Mouse (Mus musculus) liver, embryonic 14.5 days (tissue): ENCODE results near the gene BC017158. TPM values are rescaled to one million over a fixed set of nuclear protein-coding genes. Genes with fewer than 3 reads are reported as not detected.

Experiments
- ATAC-seq: fragments of 200-750 bp; cut with Nextera tagmentation; 2 replicates; pipeline ENCODE4 v1.8.0; 2017; ENCODE audit warnings: moderate number of reproducible peaks, mild to moderate bottlenecking, moderate library complexity; ENCODE audit not compliant: insufficient read depth
- DNase-seq, 3 experiments: peaks; one replicate each; pipeline ENCODE4 v3.0.0-alpha.2; 2012 to 2013; ENCODE audit warnings: low read depth in 3 of 3, low spot score in 3 of 3
- H3K27ac ChIP-seq: fragments of 300-500 bp; sonication (generic); 2 replicates; pipeline ENCODE4 v1.5.1; 2014; ENCODE audit warnings: moderate library complexity, mild to moderate bottlenecking, control low read depth, inconsistent platforms
- H3K27me3 ChIP-seq: fragments of 300-500 bp; sonication (generic); 2 replicates; pipeline ENCODE4 v1.6.1; 2014; ENCODE audit warnings: mild to moderate bottlenecking, low read length, moderate library complexity; ENCODE audit not compliant: control insufficient read depth, insufficient read depth
- H3K36me3 ChIP-seq: fragments of 300-500 bp; sonication (generic); replicated peaks from 2 replicates; pipeline ENCODE4 v1.6.1; 2014; ENCODE audit warnings: low read depth; ENCODE audit not compliant: control insufficient read depth, insufficient read depth
- H3K4me1 ChIP-seq, 2 experiments: fragments of 200-500 bp in 1 of 2; fragments of 300-500 bp in 1 of 2; sonication (generic) in 1 of 2; replicated peaks; 2 replicates each; pipeline ENCODE4 v1.6.1; 2012 to 2014; ENCODE audit warnings: antibody characterized with exemption in 1 of 2, inconsistent platforms in 1 of 2, low read length in 1 of 2; ENCODE audit not compliant: control insufficient read depth in 2 of 2, insufficient read depth in 2 of 2
- H3K4me2 ChIP-seq: fragments of 300-500 bp; sonication (generic); 2 replicates; pipeline ENCODE4 v1.6.1; 2014; ENCODE audit warnings: low read depth, mild to moderate bottlenecking, control low read depth, moderate library complexity
- H3K4me3 ChIP-seq, 2 experiments: fragments of 200-500 bp in 1 of 2; fragments of 300-500 bp in 1 of 2; sonication (generic) in 1 of 2; 2 replicates each; pipeline ENCODE4 v1.5.1; 2012 to 2014; ENCODE audit warnings: low read depth in 2 of 2, low read length in 2 of 2, mild to moderate bottlenecking in 2 of 2, control low read depth in 1 of 2, inconsistent platforms in 1 of 2, moderate library complexity in 1 of 2; ENCODE audit not compliant: insufficient read depth in 1 of 2
- H3K9ac ChIP-seq: fragments of 300-500 bp; sonication (generic); replicated peaks from 2 replicates; pipeline ENCODE4 v1.6.1; 2014; ENCODE audit warnings: mild to moderate bottlenecking, control low read depth, moderate library complexity
- H3K9me3 ChIP-seq: fragments of 300-500 bp; sonication (generic); 2 replicates; pipeline ENCODE4 v1.6.1; 2016; ENCODE audit warnings: low read length, mixed read lengths; ENCODE audit not compliant: control insufficient read depth
- CTCF ChIP-seq: IDR thresholded peaks from 2 replicates; pipeline ENCODE4 v1.5.1; 2016; ENCODE audit warnings: antibody characterized with exemption, low read depth, control low read depth
- EP300 ChIP-seq: IDR thresholded peaks from 2 replicates; pipeline ENCODE4 v1.6.1; 2016; ENCODE audit warnings: antibody characterized with exemption, low read depth
- WGBS: fragments of 180-500 bp; shearing (Covaris S2); extraction: QIAGEN DNeasy Blood & Tissue Kit; methylation state at CpG from one replicate; pipeline ENCODE4 v1.1.7; 2014; ENCODE audit not compliant: insufficient replicate concordance; 5-methylcytosine and 5-hydroxymethylcytosine counted together
- polyA plus RNA-seq, 2 experiments: library from polyadenylated mRNA; depleted of rRNA in 1 of 2; stranded (reverse) in 1 of 2; unstranded in 1 of 2; fragments of >200 nt; fragmentation: Nextera tagmentation in 1 of 2; extraction: Ambion mirVana in 1 of 2; gene quantifications; 2 replicates each; pipeline versions ENCODE4 v1.2.1 to v1.2.3; 2012 to 2014

Gene BC017158
- polyA plus RNA-seq, 2 experiments: 16.9 to 23.9 TPM

GRCm38 (mm10) chr7:128324977-128325376 is 27.0 kb upstream of the BC017158 start:
- no peak for ATAC-seq

GRCm38 (mm10) chr7:128321260-128321659 is 23.3 kb upstream of the BC017158 start:
- no peak overlapping the region for H3K4me2 ChIP-seq
- ATAC-seq (no peak), DNase-seq (no peak)
- no peak for TF ChIP-seq EP300
- no peak for TF ChIP-seq CTCF
- H3K36me3 ChIP-seq: no peaks in the 10 kb centered on the region
- 0 out of 4 replicates have a peak, but pooled peaks cover 0 to 6% of the 10 kb centered on the region in 2 experiments for H3K4me1 ChIP-seq
- no peak overlapping the region for H3K27ac ChIP-seq
- H3K9me3 ChIP-seq: no peaks in the 10 kb centered on the region
- no peaks in the 10 kb centered on the region for H3K27me3 ChIP-seq
- no peak overlapping the region for H3K4me3 ChIP-seq
- H3K9ac ChIP-seq: no peak overlapping the region
- WGBS: 69% methylated on average over 7 of the region's 7 CpGs

More at GRCm38 (mm10) chr7:128324977-128325376, 27.0 kb upstream of the BC017158 start:
- 59% methylated on average over 1 of the region's 1 CpGs for WGBS
- H3K27ac ChIP-seq: no peak overlapping the region
- 0 out of 4 replicates have a peak, but pooled peaks cover 0 to 4% of the 10 kb centered on the region in 2 experiments for H3K4me1 ChIP-seq
- no peak for DNase-seq
- no peak for TF ChIP-seq CTCF
- no peak for TF ChIP-seq EP300
- H3K27me3 ChIP-seq: no peaks in the 10 kb centered on the region
- H3K9ac ChIP-seq: no peak overlapping the region
- no peak overlapping the region for H3K4me2 ChIP-seq
- H3K4me3 ChIP-seq: no peak overlapping the region
- H3K9me3 ChIP-seq: no peaks in the 10 kb centered on the region
- H3K36me3 ChIP-seq: no peaks in the 10 kb centered on the region

- Histone ChIP-seq H3K4me1 (0 out of 4 replicates have a peak, but pooled peaks cover 0 to 6% of the 10 kb centered on the region in 2 experiments), H3K9me3 (no peaks in the 10 kb centered on the region), H3K4me3 (no peak overlapping the region), H3K9ac (no peak overlapping the region), H3K27me3 (no peaks in the 10 kb centered on the region), H3K27ac (no peak overlapping the region), H3K4me2 (no peak overlapping the region), H3K36me3 (no peaks in the 10 kb centered on the region)
- no peak for TF ChIP-seq EP300
- TF ChIP-seq CTCF: no peak
- ATAC-seq (no peak), DNase-seq (no peak)
- WGBS: 65% methylated on average over 2 of the region's 2 CpGs
These were observed 22.3 kb upstream of the BC017158 start for GRCm38 (mm10) chr7:128320219-128320816.

GRCm38 (mm10) chr7:128319140-128319539 is 21.2 kb upstream of the BC017158 start:
- Histone ChIP-seq H3K27me3 (no peaks in the 10 kb centered on the region), H3K27ac (no peak overlapping the region), H3K36me3 (no peaks in the 10 kb centered on the region), H3K9me3 (no peaks in the 10 kb centered on the region), H3K4me3 (no peak overlapping the region), H3K4me1 (0 out of 4 replicates have a peak, but pooled peaks cover 0 to 6% of the 10 kb centered on the region in 2 experiments), H3K4me2 (no peak overlapping the region), H3K9ac (no peak overlapping the region)
- TF ChIP-seq EP300 (no peak), CTCF (no peak)
- DNase-seq: no peak
- WGBS: 74% methylated on average over 7 of the region's 7 CpGs
- ATAC-seq: no peak

GRCm38 (mm10) chr7:128317011-128317410 is 19.0 kb upstream of the BC017158 start:
- no peak overlapping the region for H3K4me3 ChIP-seq
- no peaks in the 10 kb centered on the region for H3K36me3 ChIP-seq
- H3K9ac ChIP-seq: no peak overlapping the region
- ATAC-seq: no peak
- 67% methylated on average over 4 of the region's 4 CpGs for WGBS
- no peak for DNase-seq
- H3K27ac ChIP-seq: no peak overlapping the region
- H3K9me3 ChIP-seq: no peaks in the 10 kb centered on the region
- H3K4me2 ChIP-seq: no peak overlapping the region
- H3K27me3 ChIP-seq: no peaks in the 10 kb centered on the region; the same call in 1 of the 2 replicates
- no peak for TF ChIP-seq CTCF
- TF ChIP-seq EP300: no peak
- peaks cover 0 to 7% of the 10 kb centered on the region in 2 experiments; a peak in 1 of 4 replicates for H3K4me1 ChIP-seq
